Mouse (Mus musculus) thymus, postnatal 4 days (tissue): ENCODE results near the gene Flad1.
"Not testable (repeated sequence)": the region's sequence is repeated elsewhere in the genome, so short reads cannot be mapped to it uniquely, and the experiment has no call there.

Source experiments
- DNase-seq: peaks from one replicate; pipeline ENCODE4 v3.0.0; 2021

The Flad1 gene

DNA sequence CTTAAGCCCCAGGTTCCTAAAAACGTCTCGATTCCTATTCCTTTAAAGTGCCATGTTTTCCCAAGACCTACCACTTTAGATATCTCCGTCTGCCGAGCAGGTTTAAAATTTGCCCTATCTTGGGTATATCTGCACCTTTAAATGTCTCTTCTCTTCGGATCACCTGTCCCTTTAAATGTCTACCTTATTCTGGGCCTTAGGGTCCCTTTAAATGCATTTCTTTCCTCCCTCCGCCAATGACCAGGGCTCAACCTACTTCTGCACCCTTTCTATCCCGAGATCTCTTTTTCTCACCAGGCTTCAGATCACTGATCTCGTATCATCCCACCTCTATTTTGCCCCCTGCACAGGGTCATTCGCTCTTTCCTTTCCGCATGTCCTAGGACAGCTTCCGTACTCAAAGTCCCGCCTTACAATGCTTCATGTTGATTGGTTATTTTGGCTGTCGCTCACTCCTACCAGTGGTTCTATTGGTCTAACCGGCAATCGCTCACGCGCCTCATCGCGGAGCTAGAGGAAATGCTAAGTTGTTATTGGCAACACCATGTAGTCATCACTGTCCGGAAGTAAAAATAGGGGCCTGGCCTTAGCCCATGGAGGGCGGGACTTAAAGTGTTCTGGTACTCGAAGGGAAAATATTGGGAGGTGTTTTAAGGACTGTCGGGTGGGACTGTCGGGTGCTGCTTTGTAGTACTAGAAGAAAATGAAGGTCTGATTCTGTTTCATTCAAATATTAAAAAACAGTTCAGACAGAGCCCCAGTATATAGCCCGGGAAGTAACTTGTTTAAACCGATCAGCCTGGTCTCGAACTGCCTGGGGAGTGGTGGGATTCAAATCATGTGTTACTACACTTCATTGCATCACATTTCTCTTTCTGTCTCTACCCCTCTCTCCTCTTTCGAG lies at the start of gene Flad1:
Gene Flad1, minus strand, starts transcription at position 381 of the 904 bp plus-strand sequence.
- peak; percentile 94 for DNase-seq

DNA sequence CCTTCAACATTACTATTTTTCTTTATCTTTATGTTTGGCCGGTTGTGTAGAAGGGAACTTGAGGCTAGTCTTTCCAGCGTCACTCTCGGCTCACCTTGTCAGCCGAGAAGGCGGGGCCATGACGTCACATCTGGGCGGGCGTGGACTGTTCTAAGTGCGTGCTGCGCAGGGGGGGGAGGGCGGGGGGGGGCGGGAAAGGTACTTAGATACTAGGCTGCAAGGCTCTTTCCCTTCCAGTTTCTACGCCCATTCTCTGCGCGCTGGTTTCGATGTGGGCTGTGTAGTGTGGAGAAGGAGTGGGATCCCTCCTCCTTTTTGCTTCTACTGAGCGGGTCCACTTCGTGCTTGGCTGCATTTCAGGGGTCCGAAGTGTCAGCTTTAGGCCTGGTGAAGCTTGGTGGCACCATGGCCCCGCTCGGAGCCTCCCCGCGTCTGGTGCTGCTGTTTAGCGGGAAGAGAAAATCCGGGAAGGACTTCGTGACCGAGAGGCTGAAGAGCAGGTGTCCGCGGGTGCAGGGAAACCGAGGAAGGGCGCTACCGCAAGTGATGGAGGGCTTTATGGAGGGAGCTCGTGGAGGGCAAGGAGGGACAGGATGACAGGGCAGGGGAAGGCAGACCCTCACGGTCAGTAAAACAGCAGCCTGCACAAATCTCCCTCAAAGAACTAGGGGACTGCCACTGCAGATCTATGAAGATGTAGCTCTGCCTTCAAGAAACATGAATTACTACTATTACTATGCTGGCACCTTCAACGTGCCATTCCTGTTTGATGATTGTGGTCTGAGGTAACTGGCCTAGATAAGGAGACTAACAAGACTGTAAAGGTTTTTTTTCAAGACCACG lies 47.5 kb upstream of the Flad1 start:
- peak; percentile 99 for DNase-seq

DNA sequence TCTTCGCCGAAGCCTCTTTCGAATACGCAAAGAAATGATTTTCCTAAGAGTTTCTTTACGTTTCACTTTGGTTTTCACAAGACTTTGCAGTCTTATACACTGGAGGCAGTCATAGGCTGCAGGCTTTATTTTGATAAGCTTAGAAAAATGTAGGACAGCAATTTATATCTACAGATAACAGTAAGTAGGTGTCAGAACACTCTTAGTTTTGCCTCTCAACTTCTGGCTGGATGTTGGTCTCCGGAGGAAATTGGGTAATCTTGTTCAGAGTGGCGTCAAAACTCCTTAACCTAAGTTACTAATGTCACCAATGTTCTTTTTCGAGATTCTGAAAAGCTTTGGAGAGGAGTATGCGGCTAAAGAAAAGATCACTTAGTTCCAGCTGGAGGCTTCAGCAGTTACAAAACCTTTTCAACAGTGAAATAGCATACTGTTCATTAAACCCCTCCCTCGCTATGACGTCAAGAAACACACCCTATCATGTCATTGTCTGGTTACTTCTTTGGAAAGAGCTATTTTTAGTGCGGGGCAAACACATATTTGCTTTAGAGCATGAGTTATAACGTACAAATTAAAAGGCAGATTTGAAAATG lies 46.8 kb upstream of the Flad1 start:
- peak; percentile 40 for DNase-seq

DNA sequence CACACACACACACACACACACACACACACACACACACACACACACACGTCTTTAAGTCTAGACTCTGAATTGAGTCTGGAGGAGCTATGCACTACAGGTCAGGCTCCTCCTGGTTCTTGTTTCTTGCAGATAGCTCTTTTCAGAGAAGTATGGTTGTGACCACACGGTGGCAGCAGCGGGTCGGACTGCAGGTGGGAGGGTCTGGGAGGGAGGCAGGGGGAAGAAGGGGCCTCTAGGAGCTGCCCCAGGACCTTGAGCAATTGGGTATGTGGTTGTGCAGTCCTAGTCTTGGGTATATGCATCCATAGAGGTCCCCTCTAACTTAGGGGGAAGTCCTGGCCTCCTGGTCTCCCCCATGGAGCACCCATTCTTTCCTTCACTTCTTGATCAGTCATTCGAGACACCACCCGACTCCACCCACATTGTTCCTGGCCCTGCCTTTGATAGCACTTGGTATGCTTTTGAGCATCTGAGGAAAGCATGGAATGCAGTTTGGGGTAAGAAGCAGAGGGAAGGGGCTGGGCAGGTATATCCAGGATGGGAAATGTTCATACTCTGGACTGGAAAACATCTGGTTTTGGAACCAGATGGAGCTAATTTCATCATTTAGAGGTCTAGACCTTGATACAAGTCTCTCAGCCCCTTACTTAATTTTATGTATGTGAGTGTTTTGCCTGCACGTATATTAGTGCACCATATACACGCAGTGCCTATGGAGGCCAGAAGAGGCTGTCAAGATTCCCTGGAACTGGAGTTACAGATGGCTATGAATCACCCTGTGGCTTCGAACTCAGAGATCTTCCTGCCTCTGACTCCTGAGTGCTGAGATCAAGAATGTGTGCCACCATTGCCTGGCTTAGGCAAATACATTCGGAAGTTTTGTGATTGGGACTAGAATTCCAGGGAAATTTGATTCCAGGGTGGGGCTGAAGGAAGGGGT lies 45.3 kb upstream of the Flad1 start:
- peak; percentile 95 for DNase-seq

DNA sequence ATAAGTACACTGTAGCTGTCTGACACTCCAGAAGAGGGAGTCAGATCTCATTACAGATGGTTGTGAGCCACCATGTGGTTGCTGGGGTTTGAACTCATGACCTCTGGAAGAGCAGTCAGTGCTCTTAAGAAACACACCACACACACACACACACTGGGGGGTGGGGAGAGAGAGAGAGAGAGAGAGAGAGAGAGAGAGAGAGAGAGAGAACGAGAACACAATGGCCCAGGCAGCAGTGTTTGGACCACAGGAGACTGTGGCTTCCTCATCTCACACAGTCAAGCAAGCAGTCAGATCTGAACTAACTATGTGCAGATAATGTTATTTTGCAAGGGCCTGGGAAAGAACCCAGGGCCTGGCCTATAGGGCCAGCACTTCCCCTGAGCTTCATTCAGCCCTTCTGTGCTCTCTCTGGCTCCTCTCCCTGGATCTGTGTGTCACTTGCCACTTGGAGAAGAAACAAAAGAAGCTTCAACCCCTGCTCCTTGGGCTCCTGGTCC lies 44.2 kb upstream of the Flad1 start:
- DNase-seq: no peak

DNA sequence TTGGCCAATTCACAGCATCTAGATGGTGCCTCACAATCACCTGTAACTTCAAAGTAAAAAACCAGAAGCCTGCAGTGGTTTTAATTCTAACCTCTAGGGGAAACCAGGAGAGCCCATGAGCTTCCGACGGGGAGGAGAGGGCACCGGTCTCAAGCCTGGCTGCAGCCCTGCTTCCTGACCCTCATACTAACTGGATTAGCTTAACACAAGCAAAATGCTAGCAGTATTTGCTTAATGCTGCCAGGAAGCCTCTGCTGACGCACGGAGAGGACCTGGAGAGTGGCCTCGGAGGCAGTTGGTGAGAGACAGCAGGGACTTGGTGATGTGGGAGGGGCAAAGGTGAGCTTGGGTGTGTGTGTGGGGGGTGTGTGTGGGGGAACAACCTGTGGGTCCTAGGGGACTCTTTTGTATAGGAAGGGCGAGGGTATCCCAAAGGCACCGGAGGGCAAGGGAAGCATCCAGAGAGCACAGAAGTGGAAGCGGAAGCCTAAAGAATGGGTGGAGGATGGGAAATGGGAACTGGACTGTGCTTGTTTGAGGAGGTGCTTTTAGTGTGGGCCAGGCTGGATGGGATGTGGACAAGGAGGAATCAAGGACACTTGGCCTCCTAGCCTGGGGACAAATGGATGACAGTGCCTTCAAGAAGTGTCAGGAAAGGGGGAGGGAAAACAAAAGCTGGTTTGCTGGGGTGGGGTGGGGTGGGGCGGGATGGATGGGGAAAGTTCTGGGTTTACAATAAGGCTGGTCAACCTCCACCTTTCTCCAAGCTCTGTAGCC lies 42.9 kb upstream of the Flad1 start, which contains the start of gene Pmvk:
Gene Pmvk, plus strand, starts transcription at position 141 of the 777 bp plus-strand sequence.
- no peak for DNase-seq

DNA sequence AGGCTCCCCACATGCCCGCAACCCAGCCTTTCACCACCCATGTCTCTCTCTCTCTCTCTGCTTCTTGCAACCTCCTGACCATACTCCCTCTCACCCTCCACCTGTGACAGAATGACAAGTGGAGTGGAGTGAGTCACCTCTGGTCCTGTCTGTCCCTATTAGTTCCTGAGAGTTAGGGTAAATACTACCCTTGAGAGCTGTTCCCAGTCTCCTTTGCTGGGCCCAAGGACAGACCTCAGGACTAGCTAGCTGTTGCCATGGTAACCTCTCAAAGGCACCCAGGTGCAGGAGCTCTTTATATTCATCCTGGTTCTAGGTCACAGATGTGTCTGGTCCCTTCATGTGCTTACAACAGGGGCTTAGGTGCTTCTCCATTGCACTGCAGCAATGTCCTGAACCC lies 40.2 kb upstream of the Flad1 start:
- DNase-seq: peak; percentile 62

DNA sequence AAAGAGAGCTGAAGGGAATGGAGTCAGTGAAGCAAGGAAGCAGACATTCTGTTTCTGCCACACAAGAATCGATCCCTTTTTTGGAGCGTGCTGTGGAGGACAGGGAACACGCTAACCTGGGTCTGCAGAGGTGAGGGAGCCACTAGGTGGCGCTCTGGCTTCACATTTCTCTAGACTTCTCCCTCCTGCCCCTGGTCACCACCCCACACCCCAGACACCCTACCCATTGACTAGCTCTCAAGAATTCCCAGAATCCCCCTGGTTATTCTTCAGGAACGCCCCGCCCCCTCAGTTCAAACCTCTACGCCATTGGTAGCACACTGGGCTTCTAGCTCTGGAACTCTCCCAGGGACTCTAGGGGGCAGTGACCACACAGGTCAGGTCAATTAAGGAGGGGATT lies 37.9 kb upstream of the Flad1 start:
- peak; percentile 91 for DNase-seq

DNA sequence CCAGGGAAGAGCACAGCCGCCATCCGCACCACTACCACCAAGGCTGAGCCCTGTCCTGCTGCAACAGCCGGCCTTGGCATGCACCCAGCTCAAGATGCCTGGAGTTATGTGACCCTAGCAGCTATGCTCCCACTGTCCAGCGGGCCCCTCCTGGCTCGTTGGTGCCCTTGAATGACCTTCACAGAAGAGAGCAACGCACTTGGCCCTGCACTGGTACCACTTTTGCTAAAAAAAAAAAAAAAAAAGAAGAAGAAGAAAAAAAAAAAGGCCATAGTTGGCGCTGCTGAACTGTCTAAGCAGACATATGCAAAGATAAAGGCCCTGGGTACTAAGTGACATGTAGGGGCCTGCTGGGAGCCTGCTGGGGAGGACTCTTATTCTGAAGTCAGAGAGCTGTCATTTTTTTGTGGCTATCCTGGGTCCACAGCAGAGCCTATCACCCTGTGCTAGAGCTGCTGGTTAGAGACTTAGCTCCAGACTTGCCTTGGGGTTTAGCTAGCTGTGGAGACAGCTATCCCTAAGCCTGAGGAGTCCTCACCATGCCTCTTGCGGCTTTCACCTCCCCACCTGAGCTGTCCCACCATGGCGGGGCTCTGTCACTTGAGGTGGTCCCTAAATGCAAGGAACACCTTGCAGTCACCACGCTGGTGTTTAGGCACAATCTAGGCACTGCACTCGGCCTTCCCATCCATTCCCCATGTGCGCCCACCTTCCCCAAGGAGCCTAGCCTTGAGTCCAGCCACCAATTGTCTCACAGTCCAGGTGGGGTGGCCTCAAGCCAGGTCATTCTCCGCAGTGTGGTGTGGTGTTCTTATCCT lies 37.3 kb upstream of the Flad1 start:
- peak; percentile 44 for DNase-seq

DNA sequence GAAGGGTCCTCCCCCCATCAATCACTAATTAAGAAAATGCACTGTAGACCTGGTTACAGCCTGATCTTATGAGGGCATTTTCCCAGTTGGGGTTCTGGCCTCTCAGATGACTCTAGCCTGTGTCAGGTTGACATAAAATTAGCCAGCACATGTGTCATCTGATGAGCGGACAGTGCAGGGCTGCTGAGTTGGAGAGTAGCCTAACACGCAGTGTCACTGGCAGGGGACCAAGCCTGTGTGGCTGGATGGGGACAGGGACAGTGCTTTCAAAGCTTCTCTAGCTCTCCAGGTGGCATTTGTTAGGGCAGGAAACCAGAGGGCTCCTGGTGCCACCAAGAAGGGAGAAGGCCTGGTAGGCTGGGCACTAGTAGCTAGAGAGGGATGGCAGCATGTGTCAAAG lies 29.0 kb upstream of the Flad1 start:
- no peak for DNase-seq

DNA sequence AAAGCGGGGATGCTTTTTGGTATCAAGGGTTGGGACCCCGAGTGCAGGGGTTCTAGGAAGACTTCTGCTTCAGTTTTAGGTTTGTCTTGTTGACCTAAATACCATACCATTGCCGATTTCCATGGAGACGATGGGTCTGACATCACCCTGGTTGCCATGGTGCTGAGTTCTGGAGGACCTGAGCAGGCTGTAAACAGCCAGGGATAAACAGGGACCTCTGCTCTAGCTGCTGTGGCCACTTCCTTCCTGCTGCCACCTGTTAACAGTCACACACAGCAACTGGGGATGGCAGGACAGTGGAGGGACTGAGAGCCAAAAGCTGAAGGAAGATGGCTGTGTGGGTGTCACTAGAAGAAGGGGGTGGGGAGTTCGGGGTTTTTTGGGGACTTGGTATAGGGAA lies 25.6 kb upstream of the Flad1 start:
- DNase-seq: no peak

DNA sequence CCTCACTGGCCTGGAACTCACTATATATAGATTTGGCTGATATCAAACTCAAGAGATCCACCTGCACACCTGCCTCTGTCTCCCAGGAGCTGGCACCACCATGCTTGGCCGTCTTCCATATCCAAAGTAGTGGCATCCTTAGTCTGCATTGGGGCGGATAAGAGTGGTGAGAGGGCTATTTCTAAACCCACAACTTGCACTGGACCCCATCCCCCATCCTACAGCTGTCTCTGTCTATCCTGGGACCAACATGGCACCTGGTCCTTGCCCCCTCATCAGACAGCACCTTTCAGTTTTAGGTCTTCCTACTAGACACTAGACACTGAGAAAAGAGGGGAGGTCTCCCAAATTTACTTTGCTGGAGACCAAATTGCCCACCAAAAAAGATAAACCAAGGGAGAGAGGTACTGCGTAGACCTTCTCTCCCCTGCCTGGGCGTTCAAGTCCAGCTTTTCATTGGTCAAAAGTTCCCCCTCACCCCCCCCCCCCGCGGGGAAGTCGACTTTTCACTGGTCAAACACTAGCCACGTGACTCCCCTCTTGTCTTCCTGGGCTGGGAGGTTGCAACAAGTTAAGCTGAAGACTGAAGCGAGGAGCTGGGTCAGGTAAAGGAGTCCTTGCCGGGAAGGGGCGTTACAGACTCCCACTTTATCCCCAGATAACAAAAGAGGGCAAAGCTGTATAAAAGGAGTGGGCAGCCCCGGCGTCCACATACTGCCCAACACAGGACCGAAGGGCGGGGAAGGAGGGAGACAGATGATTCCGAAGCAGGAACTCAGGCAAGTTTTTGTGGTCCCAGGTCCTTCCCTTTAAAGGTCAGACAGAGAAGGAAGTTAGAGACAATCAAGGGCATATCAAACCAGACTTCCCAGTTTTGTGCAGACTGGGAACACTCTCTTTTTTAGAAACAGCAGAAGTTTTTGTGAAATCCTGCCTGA lies 24.8 kb upstream of the Flad1 start, which contains the start of gene Pbxip1:
Gene Pbxip1, plus strand, starts transcription at position 531 of the 938 bp plus-strand sequence.
- DNase-seq: peak; percentile 63

DNA sequence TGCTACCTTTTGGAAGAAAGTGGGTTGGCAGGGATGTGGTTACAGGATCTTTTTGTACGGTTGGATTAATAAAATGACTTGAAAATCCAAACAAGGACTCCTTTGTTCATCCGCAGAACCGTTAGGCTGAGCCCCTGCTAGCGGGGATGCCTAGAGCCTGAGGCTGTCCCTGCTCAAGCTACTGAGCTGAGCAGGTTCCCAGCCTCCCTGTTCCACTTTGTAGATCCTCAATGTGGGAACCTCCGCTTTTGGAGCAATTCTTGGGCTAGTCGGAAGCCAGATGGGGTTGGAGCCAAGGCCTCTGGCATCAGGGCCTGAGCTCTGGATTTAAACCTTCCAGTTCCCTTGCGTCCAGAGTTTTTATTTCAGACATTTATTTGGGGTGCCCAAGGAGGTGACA lies 23.4 kb upstream of the Flad1 start:
- no peak for DNase-seq

DNA sequence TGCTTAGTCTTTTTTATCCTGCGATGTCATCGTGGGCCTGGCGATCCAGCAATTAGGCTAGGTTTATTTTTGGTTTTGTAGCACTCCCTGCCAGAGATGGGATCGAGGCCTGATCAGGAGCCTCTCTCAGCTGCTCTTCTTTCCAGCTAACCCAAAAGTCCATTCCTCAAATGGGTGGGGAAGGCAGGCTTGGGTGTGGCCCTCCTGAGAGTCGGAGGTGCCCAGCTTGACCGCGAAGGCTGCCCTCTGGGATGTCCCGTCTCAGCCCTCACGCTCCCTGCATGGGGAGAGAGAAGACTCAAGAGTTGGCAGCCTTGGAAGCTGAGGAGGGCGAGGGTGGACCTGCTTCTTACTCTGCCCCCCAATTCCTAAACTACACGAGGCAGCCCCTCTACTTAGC lies 22.9 kb upstream of the Flad1 start:
- DNase-seq: no peak

DNA sequence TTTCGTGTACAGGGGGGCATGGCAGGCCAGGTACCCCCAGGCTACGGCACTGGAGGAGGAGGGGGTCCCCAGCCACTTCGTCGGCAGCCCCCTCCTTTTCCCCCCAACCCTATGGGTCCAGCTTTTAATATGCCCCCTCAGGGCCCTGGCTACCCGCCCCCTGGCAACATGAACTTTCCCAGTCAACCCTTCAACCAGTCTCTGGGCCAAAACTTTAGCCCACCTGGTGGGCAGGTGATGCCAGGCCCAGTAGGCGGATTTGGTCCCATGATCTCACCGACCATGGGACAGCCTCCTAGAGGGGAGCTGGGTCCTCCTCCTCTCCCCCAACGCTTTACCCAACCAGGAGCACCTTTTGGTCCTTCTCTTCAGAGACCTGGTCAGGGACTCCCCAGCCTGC lies 20.9 kb upstream of the Flad1 start:
- DNase-seq: no peak

DNA sequence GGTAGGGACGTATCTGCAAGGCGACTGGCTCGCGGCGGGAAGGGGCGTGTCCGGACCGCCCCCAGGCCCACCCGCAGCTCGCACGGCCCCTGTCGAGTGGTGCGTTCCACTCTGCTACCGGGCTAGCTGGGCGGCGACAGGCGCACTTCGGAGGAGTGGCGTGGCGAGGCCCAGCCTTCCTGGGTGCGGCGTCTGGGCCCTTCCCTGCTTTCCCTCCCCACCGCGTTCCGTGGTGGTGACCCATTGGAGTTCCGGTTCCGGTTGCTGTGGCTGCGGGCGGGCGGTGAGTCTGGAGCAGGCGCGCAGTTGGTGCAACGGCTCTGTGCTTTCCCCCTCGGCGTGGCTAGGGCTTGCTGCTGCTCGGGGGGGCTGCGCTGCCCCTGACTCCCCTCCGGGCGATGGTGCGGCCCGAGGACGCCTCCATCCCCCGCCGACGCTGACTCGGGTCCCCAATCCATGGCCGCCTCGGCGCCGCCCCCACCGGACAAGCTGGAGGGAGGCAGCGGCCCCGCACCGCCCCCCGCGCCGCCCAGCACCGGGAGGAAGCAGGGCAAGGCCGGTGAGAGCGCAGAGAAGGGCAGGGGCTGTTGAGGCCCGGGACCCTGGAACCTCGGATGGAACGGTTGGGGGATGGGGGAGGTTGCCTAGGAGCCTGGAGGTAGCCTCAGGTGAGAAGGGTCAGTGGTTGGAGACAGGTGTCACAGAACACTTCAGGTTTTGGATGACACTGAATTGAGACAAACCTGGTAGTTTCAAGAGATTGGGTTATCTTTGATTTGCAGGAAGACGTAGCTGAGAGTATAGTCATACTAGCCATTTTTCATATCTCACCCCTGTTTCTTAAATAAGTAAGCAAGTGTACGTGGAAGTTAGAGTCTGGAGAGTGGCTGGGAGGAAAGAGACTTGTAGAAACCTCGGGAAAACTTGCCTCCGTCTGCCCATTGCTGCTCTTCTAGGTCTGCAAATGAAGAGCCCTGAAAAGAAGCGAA lies 18.8 kb upstream of the Flad1 start, which contains the start of gene Pygo2:
Gene Pygo2, plus strand, starts transcription at position 44 of the 989 bp plus-strand sequence.
- peak; percentile 90 for DNase-seq

DNA sequence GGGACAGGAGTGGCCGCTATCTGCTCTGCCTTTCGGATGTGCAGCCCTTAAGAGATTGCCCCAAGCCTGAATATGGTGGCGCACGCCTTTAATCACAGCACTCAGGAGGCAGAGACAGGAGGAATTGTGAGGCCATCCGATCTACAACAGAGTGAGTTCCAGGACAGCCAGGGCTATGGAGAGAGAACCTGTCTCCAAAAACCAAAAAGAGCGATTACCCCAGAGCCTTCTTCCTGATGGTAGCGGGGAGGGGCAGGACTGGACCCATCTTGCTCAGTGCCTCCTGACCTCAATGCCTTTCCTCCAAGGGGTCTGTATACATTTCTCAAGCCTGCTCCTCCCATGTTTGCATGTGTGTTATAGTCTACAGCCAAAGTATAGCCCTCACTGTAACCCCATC lies 17.4 kb upstream of the Flad1 start:
- DNase-seq: not testable (repeated sequence)

DNA sequence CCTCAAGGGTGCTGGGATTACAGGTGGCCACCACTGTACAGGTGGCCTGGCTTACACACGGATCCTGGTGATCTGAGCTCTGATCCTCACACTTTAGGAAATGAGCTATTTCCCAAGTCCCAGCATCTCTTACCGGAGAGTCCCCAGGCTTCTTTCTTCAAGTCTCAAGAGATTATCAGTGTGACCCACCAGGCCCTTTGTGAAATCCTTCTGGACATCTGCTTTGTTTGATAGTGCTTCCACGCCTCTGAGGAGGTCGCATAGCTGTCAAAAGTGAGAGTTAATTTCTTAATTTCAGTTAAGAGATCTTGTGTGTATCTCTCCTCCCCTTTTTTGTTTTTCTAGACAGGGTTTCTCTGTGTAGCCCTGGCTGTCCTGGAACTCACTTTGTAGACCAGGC lies 14.2 kb upstream of the Flad1 start:
- DNase-seq: no peak
